Mouse (Mus musculus) embryonic facial prominence, embryonic 11.5 days (tissue): Measurements from ENCODE around the gene Foxg1. TPM values are rescaled to one million over a fixed set of nuclear protein-coding genes. Genes with fewer than 3 reads are reported as not detected.

Experiments used
- ATAC-seq: fragments of 200-750 bp; cut with Nextera tagmentation; replicated peaks from 2 replicates; pipeline ENCODE4 v1.8.0; 2017; ENCODE audit warnings: low read depth; ENCODE audit not compliant: insufficient number of reproducible peaks, low FRiP score, low TSS enrichment
- DNase-seq: peaks from one replicate; pipeline ENCODE4 v3.0.0-alpha.2; 2015; ENCODE audit warnings: low spot score
- H3K27ac ChIP-seq: fragments of 300-500 bp; sonication (generic); replicated peaks from 2 replicates; pipeline ENCODE4 v1.5.1; 2014; ENCODE audit warnings: mild to moderate bottlenecking, low read depth, low read length, control low read depth
- H3K27me3 ChIP-seq: fragments of 300-500 bp; sonication (generic); 2 replicates; pipeline ENCODE4 v1.6.1; 2014; ENCODE audit warnings: mild to moderate bottlenecking, low read length, moderate library complexity, mixed read lengths; ENCODE audit not compliant: control insufficient read depth, insufficient read depth
- H3K36me3 ChIP-seq: fragments of 300-500 bp; sonication (generic); replicated peaks from 2 replicates; pipeline ENCODE4 v1.6.1; 2014; ENCODE audit warnings: low read depth, mild to moderate bottlenecking, low read length, moderate library complexity, mixed read lengths; ENCODE audit not compliant: control insufficient read depth, insufficient read depth
- H3K4me1 ChIP-seq: fragments of 300-500 bp; sonication (generic); 2 replicates; pipeline ENCODE4 v1.6.1; 2014; ENCODE audit warnings: low read length, mixed read lengths; ENCODE audit not compliant: control insufficient read depth, insufficient read depth
- H3K4me2 ChIP-seq: fragments of 300-500 bp; sonication (generic); 2 replicates; pipeline ENCODE4 v1.6.1; 2014; ENCODE audit warnings: low read depth, mild to moderate bottlenecking, control low read depth, low read length, moderate library complexity
- H3K4me3 ChIP-seq: fragments of 300-500 bp; sonication (generic); 2 replicates; pipeline ENCODE4 v1.5.1; 2014; ENCODE audit warnings: low read depth, low read length, control low read depth
- H3K9ac ChIP-seq: fragments of 300-500 bp; sonication (generic); replicated peaks from 2 replicates; pipeline ENCODE4 v1.6.1; 2014; ENCODE audit warnings: mild to moderate bottlenecking, control low read depth, low read length
- H3K9me3 ChIP-seq: fragments of 300-500 bp; sonication (generic); replicated peaks from 2 replicates; pipeline ENCODE4 v1.6.1; 2016; ENCODE audit warnings: mild to moderate bottlenecking, low read length, inconsistent platforms, mixed read lengths; ENCODE audit not compliant: control insufficient read depth
- WGBS: fragments of 180-500 bp; shearing (Covaris S2); extraction: QIAGEN DNeasy Blood & Tissue Kit; methylation state at CpG from one replicate; pipeline ENCODE4 v1.1.7; 2014; 5-methylcytosine and 5-hydroxymethylcytosine counted together
- polyA plus RNA-seq: library from polyadenylated mRNA; unstranded; fragments of >200 nt; fragmentation: Nextera tagmentation; extraction: Ambion mirVana; gene quantifications from 2 replicates; pipeline ENCODE4 v1.2.1, GENCODE M21; 2014

Gene Foxg1
- polyA plus RNA-seq, 1 experiment from 2014 or later: 5.0 TPM

GRCm38 (mm10) chr12:49389666-49390065 is 7.2 kb downstream of the Foxg1 start:
- no peak overlapping the region for H3K4me2 ChIP-seq
- WGBS: 0% methylated on average over 5 of the region's 5 CpGs
- no peak for ATAC-seq
- no peaks in the 10 kb centered on the region for H3K9me3 ChIP-seq
- H3K27ac ChIP-seq: no peak overlapping the region
- peaks cover 35% of the 10 kb centered on the region for H3K27me3 ChIP-seq
- H3K9ac ChIP-seq: no peak overlapping the region
- H3K4me1 ChIP-seq: peaks cover 2% of the 10 kb centered on the region; the same call in 1 of the 2 replicates
- DNase-seq: peak; percentile 35
- no peaks in the 10 kb centered on the region for H3K36me3 ChIP-seq
- H3K4me3 ChIP-seq: no peak overlapping the region

GRCm38 (mm10) chr12:49390257-49390656 is 7.8 kb downstream of the Foxg1 start:
- Histone ChIP-seq H3K36me3 (no peaks in the 10 kb centered on the region), H3K4me2 (no peak overlapping the region), H3K4me3 (no peak overlapping the region), H3K27me3 (peaks cover 32% of the 10 kb centered on the region), H3K9ac (no peak overlapping the region), H3K27ac (no peak overlapping the region), H3K9me3 (no peaks in the 10 kb centered on the region), H3K4me1 (peaks cover 2% of the 10 kb centered on the region; the same call in 1 of the 2 replicates)
- no peak for ATAC-seq
- WGBS: 2% methylated on average over 13 of the region's 13 CpGs
- peak; percentile 23 for DNase-seq

GRCm38 (mm10) chr12:49390926-49391304 is 8.5 kb downstream of the Foxg1 start:
- Histone ChIP-seq H3K27me3 (peaks cover 26% of the 10 kb centered on the region), H3K4me2 (peak overlapping the region; percentile 40), H3K9me3 (no peaks in the 10 kb centered on the region), H3K36me3 (no peaks in the 10 kb centered on the region), H3K27ac (no peak overlapping the region), H3K4me1 (peaks cover 2% of the 10 kb centered on the region; the same call in 1 of the 2 replicates), H3K4me3 (peak overlapping the region; percentile 25), H3K9ac (peak overlapping the region; percentile 56)
- WGBS: under 1% methylated on average over 9 of the region's 9 CpGs
- DNase-seq: peak; percentile 36
- peak; percentile 22; the same call in 1 of the 2 replicates for ATAC-seq

GRCm38 (mm10) chr12:49391305-49392040 is 9.0 kb downstream of the Foxg1 start:
- H3K27ac ChIP-seq: no peak overlapping the region
- no peaks in the 10 kb centered on the region for H3K36me3 ChIP-seq
- ATAC-seq (peak; percentile 94), DNase-seq (peak; percentile 86)
- peaks cover 2% of the 10 kb centered on the region; the same call in 1 of the 2 replicates for H3K4me1 ChIP-seq
- peak overlapping the region; percentile 56 for H3K9ac ChIP-seq
- under 1% methylated on average over 42 of the region's 42 CpGs for WGBS
- peak overlapping the region; percentile 25 for H3K4me3 ChIP-seq
- peak overlapping the region; percentile 40 for H3K4me2 ChIP-seq
- H3K27me3 ChIP-seq: peaks cover 25% of the 10 kb centered on the region
- H3K9me3 ChIP-seq: no peaks in the 10 kb centered on the region

GRCm38 (mm10) chr12:49392041-49392390 is 9.6 kb downstream of the Foxg1 start:
- Histone ChIP-seq H3K4me1 (peaks cover 2% of the 10 kb centered on the region; the same call in 1 of the 2 replicates), H3K9me3 (no peaks in the 10 kb centered on the region), H3K4me2 (peak overlapping the region; percentile 40; the same call in 1 of the 2 replicates), H3K27ac (no peak overlapping the region), H3K27me3 (peaks cover 24% of the 10 kb centered on the region), H3K9ac (no peak overlapping the region; the same call in 1 of the 2 replicates), H3K36me3 (no peaks in the 10 kb centered on the region), H3K4me3 (peak overlapping the region; percentile 25)
- 2% methylated on average over 10 of the region's 10 CpGs for WGBS
- DNase-seq: no peak
- ATAC-seq: no peak

GRCm38 (mm10) chr12:49392876-49393275 is 10.4 kb downstream of the Foxg1 start:
- ATAC-seq: no peak
- H3K9me3 ChIP-seq: no peaks in the 10 kb centered on the region
- no peak overlapping the region for H3K4me2 ChIP-seq
- 4% methylated on average over 5 of the region's 5 CpGs for WGBS
- H3K4me1 ChIP-seq: peaks cover 2% of the 10 kb centered on the region; the same call in 1 of the 2 replicates
- H3K27me3 ChIP-seq: peaks cover 23% of the 10 kb centered on the region
- peak; percentile 31 for DNase-seq
- no peak overlapping the region for H3K9ac ChIP-seq
- H3K27ac ChIP-seq: no peak overlapping the region
- H3K36me3 ChIP-seq: no peaks in the 10 kb centered on the region
- H3K4me3 ChIP-seq: no peak overlapping the region

GRCm38 (mm10) chr12:49393639-49394038 is 11.2 kb downstream of the Foxg1 start:
- DNase-seq (peak; percentile 31), ATAC-seq (no peak)
- Histone ChIP-seq H3K27me3 (peaks cover 26% of the 10 kb centered on the region), H3K27ac (no peak overlapping the region), H3K4me2 (no peak overlapping the region), H3K36me3 (no peaks in the 10 kb centered on the region), H3K9me3 (no peaks in the 10 kb centered on the region), H3K4me3 (no peak overlapping the region), H3K4me1 (peaks cover 2% of the 10 kb centered on the region; the same call in 1 of the 2 replicates), H3K9ac (no peak overlapping the region)
- 8% methylated on average over 3 of the region's 3 CpGs for WGBS

GRCm38 (mm10) chr12:49394181-49394580 is 11.7 kb downstream of the Foxg1 start:
- DNase-seq (peak; percentile 1), ATAC-seq (no peak)
- Histone ChIP-seq H3K4me3 (no peak overlapping the region), H3K9ac (no peak overlapping the region), H3K36me3 (no peaks in the 10 kb centered on the region), H3K27ac (no peak overlapping the region), H3K9me3 (no peaks in the 10 kb centered on the region), H3K4me2 (no peak overlapping the region), H3K4me1 (peaks cover 2% of the 10 kb centered on the region; the same call in 1 of the 2 replicates), H3K27me3 (peaks cover 29% of the 10 kb centered on the region)
- 0% methylated on average over 1 of the region's 1 CpGs for WGBS
